Mouse (Mus musculus): Measurements from ENCODE around the gene Tmem86b. TPM values are rescaled to one million over a fixed set of nuclear protein-coding genes. Genes with fewer than 3 reads are reported as not detected.
A peak's percentile ranks its signal among the peaks of the same experiment; 100 is the strongest.

Gene Tmem86b
- 1 to 10 TPM; 5.9 to 8.2 TPM for total RNA-seq (2021)
- long read RNA-seq, experiment 1, partial matches to known transcripts, result 0 of 1 reads
- long read RNA-seq, experiment 1, other reads (novel, unspliced or antisense), result 0 of 1 reads
- long read RNA-seq, experiment 2, result 0 reads

- no peak for DNase-seq
Measured at GRCm38 (mm10) chr7:4631031-4631430, at the start of gene Tmem86b. Tmem86b (minus strand) TSS chr7:4631422.

GRCm38 (mm10) chr7:4675200-4675599 lies 44.0 kb upstream of the Tmem86b start:
- no peak for DNase-seq

GRCm38 (mm10) chr7:4674114-4674731 lies 43.0 kb upstream of the Tmem86b start:
- no peak for DNase-seq

GRCm38 (mm10) chr7:4671956-4672355 lies 40.7 kb upstream of the Tmem86b start:
- peak; percentile 70 to 76 for DNase-seq

- no peak for DNase-seq
Measured at GRCm38 (mm10) chr7:4670655-4671255, 39.5 kb upstream of the Tmem86b start.

GRCm38 (mm10) chr7:4669156-4669555 lies 37.9 kb upstream of the Tmem86b start:
- no peak for DNase-seq

- no peak for DNase-seq
Measured at GRCm38 (mm10) chr7:4668506-4668905, 37.3 kb upstream of the Tmem86b start.

- peak; percentile 52 to 61 for DNase-seq
Measured at GRCm38 (mm10) chr7:4666871-4667270, 35.6 kb upstream of the Tmem86b start.

- no peak for DNase-seq
Measured at GRCm38 (mm10) chr7:4663742-4664141, 32.5 kb upstream of the Tmem86b start.

GRCm38 (mm10) chr7:4663179-4663578 lies 32.0 kb upstream of the Tmem86b start:
- no peak for DNase-seq

GRCm38 (mm10) chr7:4659911-4660443 lies 28.8 kb upstream of the Tmem86b start:
- no peak for DNase-seq

- peak; percentile 98 for DNase-seq
Measured at GRCm38 (mm10) chr7:4658912-4659551, 27.8 kb upstream of the Tmem86b start, which contains the start of gene Ppp6r1. Ppp6r1 (minus strand) TSS chr7:4659019.

GRCm38 (mm10) chr7:4658128-4658907 lies 27.1 kb upstream of the Tmem86b start:
- DNase-seq, result peak; percentile 24 to 64

- peak in 1 of 2 experiments; percentile 11 for DNase-seq
Measured at GRCm38 (mm10) chr7:4657521-4658127, 26.4 kb upstream of the Tmem86b start.

GRCm38 (mm10) chr7:4656818-4657217 lies 25.6 kb upstream of the Tmem86b start:
- no peak for DNase-seq

- DNase-seq, result no peak
Measured at GRCm38 (mm10) chr7:4655916-4656315, 24.7 kb upstream of the Tmem86b start.

GRCm38 (mm10) chr7:4655393-4655792 lies 24.2 kb upstream of the Tmem86b start:
- DNase-seq, result no peak

- no peak for DNase-seq
Measured at GRCm38 (mm10) chr7:4654221-4654620, 23.0 kb upstream of the Tmem86b start.

GRCm38 (mm10) chr7:4653780-4654179 lies 22.6 kb upstream of the Tmem86b start:
- DNase-seq, result peak in 1 of 2 experiments; percentile 36

GRCm38 (mm10) chr7:4653351-4653750 lies 22.1 kb upstream of the Tmem86b start:
- DNase-seq, result no peak

- no peak for DNase-seq
Measured at GRCm38 (mm10) chr7:4652726-4653125, 21.5 kb upstream of the Tmem86b start.

- DNase-seq, result peak in 1 of 2 experiments; percentile 24
Measured at GRCm38 (mm10) chr7:4651581-4651980, 20.4 kb upstream of the Tmem86b start.

Measured in adrenal gland, postnatal 36 days (tissue).